Mouse (Mus musculus) ES-E14 (cell line): ENCODE data around the gene Ap2b1. TPM values are rescaled to one million over a fixed set of nuclear protein-coding genes. Genes with fewer than 3 reads are reported as not detected.

Experiments
- DNase-seq: peaks from one replicate; pipeline ENCODE4 v3.0.0-alpha.2; 2013; ENCODE audit warnings: low read depth, low spot score
- H3K27ac ChIP-seq: 2 replicates; pipeline ENCODE4 v1.5.1; 2012; ENCODE audit warnings: low read depth, mild to moderate bottlenecking, low read length, moderate library complexity, mixed read lengths; ENCODE audit not compliant: poor library complexity, insufficient read depth, severe bottlenecking
- H3K36me3 ChIP-seq: 2 replicates; pipeline ENCODE4 v1.6.1; 2012; ENCODE audit warnings: mild to moderate bottlenecking, low read length, moderate library complexity, mixed read lengths; ENCODE audit not compliant: control insufficient read depth, poor library complexity, insufficient read depth, severe bottlenecking
- H3K4me1 ChIP-seq, 2 experiments: fragments of 150-350 bp in 1 of 2; sonication (generic) in 1 of 2; 2 replicates each; pipeline ENCODE4 v1.6.1; 2012; ENCODE audit warnings: low read length in 2 of 2, mild to moderate bottlenecking in 1 of 2, mixed read lengths in 1 of 2; ENCODE audit not compliant: control insufficient read depth in 2 of 2, insufficient read depth in 2 of 2, poor library complexity in 1 of 2
- H3K4me3 ChIP-seq, 2 experiments: fragments of 150-350 bp in 1 of 2; sonication (generic) in 1 of 2; 2 replicates each; pipeline ENCODE4 v1.5.1; 2012; ENCODE audit warnings: low read length in 2 of 2, low read depth in 1 of 2, mild to moderate bottlenecking in 1 of 2, mixed read lengths in 1 of 2; ENCODE audit not compliant: insufficient read depth in 1 of 2, poor library complexity in 1 of 2, severe bottlenecking in 1 of 2
- H3K9ac ChIP-seq: 2 replicates; pipeline ENCODE4 v1.6.1; 2012; ENCODE audit warnings: low read depth, mild to moderate bottlenecking, low read length, mixed read lengths; ENCODE audit not compliant: poor library complexity, insufficient read depth, severe bottlenecking
- H3K9me3 ChIP-seq: fragments of 150-350 bp; sonication (generic); 2 replicates; pipeline ENCODE4 v1.6.1; 2012; ENCODE audit warnings: low read depth, mild to moderate bottlenecking, low read length; ENCODE audit not compliant: control insufficient read depth, insufficient read depth
- CHD2 ChIP-seq: IDR thresholded peaks from 2 replicates; pipeline ENCODE4 v1.6.1; 2014; ENCODE audit warnings: mild to moderate bottlenecking, low read depth, low read length, inconsistent platforms
- HCFC1 ChIP-seq: IDR thresholded peaks from 2 replicates; pipeline ENCODE4 v1.6.1; 2012; ENCODE audit warnings: low read length, inconsistent platforms, borderline replicate concordance; ENCODE audit not compliant: insufficient read depth
- MAFK ChIP-seq: IDR thresholded peaks from 2 replicates; pipeline ENCODE4 v1.6.1; 2014; ENCODE audit warnings: mild to moderate bottlenecking, low read depth, low read length, inconsistent platforms; ENCODE audit not compliant: insufficient read depth
- ZC3H11A ChIP-seq: IDR thresholded peaks from 2 replicates; pipeline ENCODE4 v1.6.1; 2012; ENCODE audit warnings: low read depth, mild to moderate bottlenecking, inconsistent platforms, low read length, borderline replicate concordance
- ZNF384 ChIP-seq: IDR thresholded peaks from 2 replicates; pipeline ENCODE4 v1.6.1; 2012; ENCODE audit warnings: low read depth, low read length, inconsistent platforms
- in situ Hi-C, 2 experiments: fragments of 600-800 bp; cut with MboI; formaldehyde crosslinking; loops; one replicate each; pipeline ENCODE4 v1.15.1; 2025; ENCODE audit warnings: low sequenced_read_pairs in 2 of 2, inconsistent platforms in 1 of 2; ENCODE audit not compliant: unreplicated experiment in 2 of 2
- total RNA-seq: library from RNA; depleted of rRNA; stranded (reverse); fragments of 300-350 nt; gene quantifications from 2 replicates; pipeline ENCODE4 v1.2.3, GENCODE M21; 2012

Gene Ap2b1
- total RNA-seq, 1 experiment = 58.5 TPM

- in situ Hi-C loops = no loop called here
- no peak for DNase-seq
- Histone ChIP-seq H3K4me1 (no peaks in the 10 kb centered on the region), H3K9me3 (no peaks in the 10 kb centered on the region), H3K36me3 (no peaks in the 10 kb centered on the region), H3K4me3 (no peak overlapping the region), H3K9ac (no peak overlapping the region), H3K27ac (no peak overlapping the region)
- TF ChIP-seq ZC3H11A (no peak), ZNF384 (no peak), HCFC1 (no peak), MAFK (no peak), CHD2 (no peak)
These were observed 19.1 kb upstream of the Ap2b1 start for GRCm38 (mm10) chr11:83279691-83280090.

- H3K4me1 ChIP-seq = no peaks in the 10 kb centered on the region
- no peak for TF ChIP-seq ZNF384
- TF ChIP-seq ZC3H11A = no peak
- TF ChIP-seq MAFK = no peak
- TF ChIP-seq HCFC1 = no peak
- no peak for TF ChIP-seq CHD2
- in situ Hi-C loops = no loop called here
These were observed 16.7 kb upstream of the Ap2b1 start for GRCm38 (mm10) chr11:83282084-83282483.

DNA sequence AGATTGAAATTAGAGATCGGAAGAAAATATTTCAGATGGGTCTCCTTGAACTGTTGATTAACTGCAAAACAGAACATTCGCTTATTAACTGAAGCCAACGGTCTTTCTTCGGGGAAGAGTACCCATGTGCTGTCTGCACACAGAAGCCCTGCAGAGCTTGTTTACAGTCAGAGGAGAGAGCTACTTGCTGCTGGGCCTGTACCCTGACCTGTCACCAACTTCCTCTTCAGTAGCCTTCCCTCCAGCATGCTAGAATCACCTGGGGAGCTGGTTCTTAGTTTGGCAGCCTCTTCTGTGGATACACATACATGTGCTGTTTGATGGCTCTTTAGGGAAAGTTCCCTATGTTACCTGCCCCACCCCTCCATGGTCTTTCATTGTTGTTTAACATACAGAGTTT lies 13.2 kb upstream of the Ap2b1 start:
- no peak overlapping the region for H3K27ac ChIP-seq
- H3K4me3 ChIP-seq = no peak overlapping the region
- DNase-seq = no peak
- H3K9ac ChIP-seq = no peak overlapping the region
- H3K36me3 ChIP-seq = no peaks in the 10 kb centered on the region
- H3K4me1 ChIP-seq = no peaks in the 10 kb centered on the region
- in situ Hi-C loops = no loop called here
- no peaks in the 10 kb centered on the region for H3K9me3 ChIP-seq
- TF ChIP-seq CHD2 (no peak), ZC3H11A (no peak)

More at GRCm38 (mm10) chr11:83282084-83282483, 16.7 kb upstream of the Ap2b1 start:
- Histone ChIP-seq H3K9ac (no peak overlapping the region), H3K36me3 (no peaks in the 10 kb centered on the region), H3K27ac (no peak overlapping the region), H3K4me3 (no peak overlapping the region), H3K9me3 (no peaks in the 10 kb centered on the region)
- no peak for DNase-seq

- H3K36me3 ChIP-seq = no peaks in the 10 kb centered on the region
- no peak within 1 kb of the TSS for H3K27ac ChIP-seq
- peaks cover 0 to 2% of the 10 kb centered on the region in 2 experiments; a peak in 1 of 4 replicates for H3K4me1 ChIP-seq
- no peak for TF ChIP-seq ZC3H11A
- TF ChIP-seq ZNF384 = no peak
- TF ChIP-seq CHD2 = no peak
- TF ChIP-seq MAFK = no peak
- no peak for TF ChIP-seq HCFC1
- no peak within 1 kb of the TSS for H3K9ac ChIP-seq
- H3K9me3 ChIP-seq = no peaks in the 10 kb centered on the region
- no peak within 1 kb of the TSS for H3K4me3 ChIP-seq
- no peak for DNase-seq
- in situ Hi-C loops = no loop called here
These were observed 12.3 kb upstream of the Ap2b1 start, which contains the start of gene Slfn14 for GRCm38 (mm10) chr11:83286566-83286965. TSS of gene Slfn14 (minus strand) at chr11:83286726.

GRCm38 (mm10) chr11:83289036-83289435 lies 9.8 kb upstream of the Ap2b1 start:
- peaks cover 2 to 3% of the 10 kb centered on the region in 2 experiments; a peak in 2 of 4 replicates for H3K4me1 ChIP-seq
- TF ChIP-seq MAFK (no peak), ZNF384 (no peak), CHD2 (no peak), HCFC1 (no peak), ZC3H11A (no peak)
- no peak for DNase-seq

More at GRCm38 (mm10) chr11:83289036-83289435, 9.8 kb upstream of the Ap2b1 start:
- Histone ChIP-seq H3K9me3 (no peaks in the 10 kb centered on the region), H3K9ac (no peak overlapping the region), H3K36me3 (peaks cover 5% of the 10 kb centered on the region), H3K27ac (no peak overlapping the region), H3K4me3 (no peak overlapping the region)
- in situ Hi-C loops = no loop called here
